Mouse (Mus musculus): Measurements from ENCODE around the gene 1810009A15Rik. TPM values are rescaled to one million over a fixed set of nuclear protein-coding genes. Genes with fewer than 3 reads are reported as not detected.

1810009A15Rik gene
- polyA plus RNA-seq, 1 experiment from 2014 or later = 49.9 TPM

GRCm38 (mm10) chr19:8926766-8927165, 38.1 kb downstream of the 1810009A15Rik start:
- TF ChIP-seq EP300 (optimal IDR thresholded peaks at IDR 0.05) (no peak), CTCF (IDR thresholded peaks at IDR 0.05; ENCODE audit: low read depth) (no peak)
- WGBS = 79% methylated on average over 2 of the region's 2 CpGs
- no peak overlapping the region for H3K9ac ChIP-seq (ENCODE audit: low read length)
- H3K4me3 ChIP-seq (ENCODE audit: low read depth, low read length) = no peak overlapping the region
- peaks cover 6% of the 10 kb centered on the region; the same call in 1 of the 2 replicates for H3K4me1 ChIP-seq (replicated peaks; ENCODE audit: control insufficient read depth, insufficient read depth)
- H3K27me3 ChIP-seq (ENCODE audit: control insufficient read depth, insufficient read depth, low read length) = no peaks in the 10 kb centered on the region
- H3K36me3 ChIP-seq (ENCODE audit: control insufficient read depth, insufficient read depth, low read length) = peaks cover 11% of the 10 kb centered on the region; the same call in 1 of the 2 replicates
- H3K4me2 ChIP-seq (replicated peaks; ENCODE audit: low read depth) = no peak overlapping the region
- no peak overlapping the region for H3K27ac ChIP-seq (replicated peaks)
- DNase-seq (ENCODE audit: low spot score) (no peak), ATAC-seq (ENCODE audit: low FRiP score, low TSS enrichment) (no peak)
- H3K9me3 ChIP-seq (ENCODE audit: control insufficient read depth, low read length) = no peaks in the 10 kb centered on the region

- Histone ChIP-seq H3K4me3 (ENCODE audit: low read depth, low read length) (no peak overlapping the region), H3K9ac (ENCODE audit: low read length) (no peak overlapping the region; the same call in 1 of the 2 replicates), H3K27me3 (ENCODE audit: control insufficient read depth, insufficient read depth, low read length) (no peaks in the 10 kb centered on the region), H3K36me3 (ENCODE audit: control insufficient read depth, insufficient read depth, low read length) (peaks cover 11% of the 10 kb centered on the region; the same call in 1 of the 2 replicates), H3K4me1 (replicated peaks; ENCODE audit: control insufficient read depth, insufficient read depth) (peaks cover 6% of the 10 kb centered on the region; the same call in 1 of the 2 replicates), H3K4me2 (replicated peaks; ENCODE audit: low read depth) (no peak overlapping the region), H3K27ac (replicated peaks) (no peak overlapping the region), H3K9me3 (ENCODE audit: control insufficient read depth, low read length) (no peaks in the 10 kb centered on the region)
- no peak for DNase-seq (ENCODE audit: low spot score)
- WGBS = 85% methylated on average over 12 of the region's 12 CpGs
- no peak for ATAC-seq (ENCODE audit: low FRiP score, low TSS enrichment)
- no peak for TF ChIP-seq CTCF (IDR thresholded peaks at IDR 0.05; ENCODE audit: low read depth)
- TF ChIP-seq EP300 (optimal IDR thresholded peaks at IDR 0.05) = no peak
Observed at GRCm38 (mm10) chr19:8927891-8928525, 39.4 kb downstream of the 1810009A15Rik start.

- no peaks in the 10 kb centered on the region for H3K27me3 ChIP-seq (ENCODE audit: control insufficient read depth, insufficient read depth, low read length)
- ATAC-seq (ENCODE audit: low FRiP score, low TSS enrichment) = peak; percentile 11; the same call in 1 of the 2 replicates
Observed at GRCm38 (mm10) chr19:8928689-8929223, 40.1 kb downstream of the 1810009A15Rik start.

GRCm38 (mm10) chr19:8929224-8930088, 40.8 kb downstream of the 1810009A15Rik start, which contains the start of the genes Rom1 and Eml3:
Gene Rom1, minus strand, starts transcription at chr19:8929356.
Gene Eml3, plus strand, starts transcription at chr19:8929552.
- H3K9me3 ChIP-seq (ENCODE audit: control insufficient read depth, low read length) = no peaks in the 10 kb centered on the region
- H3K4me1 ChIP-seq (replicated peaks; ENCODE audit: control insufficient read depth, insufficient read depth) = peaks cover 6% of the 10 kb centered on the region; the same call in 1 of the 2 replicates
- WGBS = under 1% methylated on average over 31 of the region's 74 CpGs
- H3K4me3 ChIP-seq (ENCODE audit: low read depth, low read length) = peak within 1 kb of the TSS; percentile 81
- peak within 1 kb of the TSS; percentile 88 for H3K9ac ChIP-seq (ENCODE audit: low read length)
- TF ChIP-seq EP300 (optimal IDR thresholded peaks at IDR 0.05) (no peak), CTCF (IDR thresholded peaks at IDR 0.05; ENCODE audit: low read depth) (peak; percentile 63)
- DNase-seq (ENCODE audit: low spot score) (peak; percentile 88), ATAC-seq (ENCODE audit: low FRiP score, low TSS enrichment) (peak; percentile 84)
- peak within 1 kb of the TSS; percentile 90 for H3K4me2 ChIP-seq (replicated peaks; ENCODE audit: low read depth)
- H3K27me3 ChIP-seq (ENCODE audit: control insufficient read depth, insufficient read depth, low read length) = no peaks in the 10 kb centered on the region
- H3K27ac ChIP-seq (replicated peaks) = peak within 1 kb of the TSS; percentile 93
- H3K36me3 ChIP-seq (ENCODE audit: control insufficient read depth, insufficient read depth, low read length) = peaks cover 11% of the 10 kb centered on the region; the same call in 1 of the 2 replicates

More at GRCm38 (mm10) chr19:8928689-8929223, 40.1 kb downstream of the 1810009A15Rik start:
- no peak for DNase-seq (ENCODE audit: low spot score)
- peak overlapping the region; percentile 81 for H3K4me3 ChIP-seq (ENCODE audit: low read depth, low read length)
- H3K36me3 ChIP-seq (ENCODE audit: control insufficient read depth, insufficient read depth, low read length) = peaks cover 11% of the 10 kb centered on the region; the same call in 1 of the 2 replicates
- WGBS = 31% methylated on average over 16 of the region's 16 CpGs
- TF ChIP-seq EP300 (optimal IDR thresholded peaks at IDR 0.05) (no peak), CTCF (IDR thresholded peaks at IDR 0.05; ENCODE audit: low read depth) (no peak)
- peaks cover 6% of the 10 kb centered on the region; the same call in 1 of the 2 replicates for H3K4me1 ChIP-seq (replicated peaks; ENCODE audit: control insufficient read depth, insufficient read depth)
- peak overlapping the region; percentile 88 for H3K9ac ChIP-seq (ENCODE audit: low read length)
- no peaks in the 10 kb centered on the region for H3K9me3 ChIP-seq (ENCODE audit: control insufficient read depth, low read length)
- H3K27ac ChIP-seq (replicated peaks) = peak overlapping the region; percentile 93
- peak overlapping the region; percentile 90 for H3K4me2 ChIP-seq (replicated peaks; ENCODE audit: low read depth)

- WGBS = 3% methylated on average over 11 of the region's 11 CpGs
- Histone ChIP-seq H3K9ac (ENCODE audit: low read length) (peak overlapping the region; percentile 88), H3K4me2 (replicated peaks; ENCODE audit: low read depth) (peak overlapping the region; percentile 90), H3K9me3 (ENCODE audit: control insufficient read depth, low read length) (no peaks in the 10 kb centered on the region), H3K27me3 (ENCODE audit: control insufficient read depth, insufficient read depth, low read length) (no peaks in the 10 kb centered on the region), H3K4me3 (ENCODE audit: low read depth, low read length) (peak overlapping the region; percentile 81), H3K36me3 (ENCODE audit: control insufficient read depth, insufficient read depth, low read length) (peaks cover 17% of the 10 kb centered on the region; the same call in 1 of the 2 replicates), H3K4me1 (replicated peaks; ENCODE audit: control insufficient read depth, insufficient read depth) (peaks cover 6% of the 10 kb centered on the region; the same call in 1 of the 2 replicates), H3K27ac (replicated peaks) (peak overlapping the region; percentile 93)
- ATAC-seq (ENCODE audit: low FRiP score, low TSS enrichment) = no peak
- no peak for TF ChIP-seq EP300 (optimal IDR thresholded peaks at IDR 0.05)
- TF ChIP-seq CTCF (IDR thresholded peaks at IDR 0.05; ENCODE audit: low read depth) = no peak
- no peak for DNase-seq (ENCODE audit: low spot score)
Observed at GRCm38 (mm10) chr19:8930117-8930516, 41.5 kb downstream of the 1810009A15Rik start.

Measured in stomach, postnatal 0 days (tissue).